Mouse (Mus musculus) embryo, embryonic 10.5 days (tissue): ENCODE results near the gene Snn.

Experiments used
- DNase-seq: peaks from one replicate; pipeline ENCODE4 v3.0.0-alpha.2; 2015; ENCODE audit warnings: low spot score

The Snn gene

DNA sequence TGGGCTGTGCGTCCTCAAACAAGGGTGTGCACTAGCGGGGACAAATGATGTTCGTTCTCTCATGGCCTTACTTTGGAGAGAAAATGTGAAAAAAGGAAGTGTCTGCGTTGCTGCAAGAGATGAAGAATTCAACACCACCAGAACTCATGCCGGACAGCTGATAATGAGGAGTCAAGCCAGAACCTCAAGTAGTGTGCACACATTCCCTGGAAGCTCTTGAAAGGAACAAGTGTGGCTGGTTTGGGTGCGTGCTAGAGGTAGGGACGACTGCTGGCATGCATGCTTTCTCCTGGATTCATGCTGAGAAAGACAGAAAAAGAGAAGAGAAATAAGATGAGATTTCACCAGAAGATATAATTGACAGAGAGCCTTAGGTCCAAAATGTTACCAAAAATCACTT is 13.6 kb upstream of the Snn start:
- no peak for DNase-seq

DNA sequence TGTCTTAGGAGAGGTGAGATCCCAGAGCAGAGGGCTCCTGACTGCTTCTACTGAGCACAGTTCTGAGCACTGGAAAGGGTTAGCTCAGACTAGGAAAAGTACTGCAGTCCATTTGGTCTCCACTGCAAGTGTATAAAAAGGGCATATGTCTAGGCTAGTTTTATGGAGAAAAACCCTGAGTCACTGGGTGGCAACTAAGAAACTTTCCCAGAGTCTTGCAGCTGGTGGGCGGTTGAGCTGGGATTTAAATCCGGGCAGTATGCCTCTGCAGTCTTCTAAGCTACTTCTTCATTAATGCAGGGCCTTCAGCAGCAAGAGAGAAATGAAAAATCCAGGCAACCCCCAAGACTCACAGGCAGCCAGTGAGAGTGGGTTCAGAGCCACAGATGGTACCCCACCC is 10.5 kb upstream of the Snn start:
- no peak for DNase-seq

DNA sequence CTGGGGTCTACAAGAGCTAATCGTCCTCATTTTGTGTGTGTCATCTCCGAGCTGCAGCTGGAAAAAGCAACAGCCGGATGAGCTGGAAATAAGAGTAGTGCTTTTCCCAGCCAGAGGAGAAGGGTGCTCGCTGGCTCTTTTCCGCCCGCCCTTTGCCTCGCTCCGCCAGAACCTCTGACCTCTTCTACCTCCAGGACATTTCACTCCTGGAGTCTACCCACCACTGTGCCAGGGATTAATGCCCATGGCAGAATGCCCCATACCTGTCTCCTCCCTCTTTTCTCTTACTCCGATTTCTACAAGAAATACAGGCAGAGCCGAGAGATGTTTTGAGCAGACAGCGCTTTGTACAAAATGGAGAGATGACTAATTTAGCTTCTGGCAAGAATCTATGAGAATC is 9.6 kb upstream of the Snn start:
- no peak for DNase-seq

DNA sequence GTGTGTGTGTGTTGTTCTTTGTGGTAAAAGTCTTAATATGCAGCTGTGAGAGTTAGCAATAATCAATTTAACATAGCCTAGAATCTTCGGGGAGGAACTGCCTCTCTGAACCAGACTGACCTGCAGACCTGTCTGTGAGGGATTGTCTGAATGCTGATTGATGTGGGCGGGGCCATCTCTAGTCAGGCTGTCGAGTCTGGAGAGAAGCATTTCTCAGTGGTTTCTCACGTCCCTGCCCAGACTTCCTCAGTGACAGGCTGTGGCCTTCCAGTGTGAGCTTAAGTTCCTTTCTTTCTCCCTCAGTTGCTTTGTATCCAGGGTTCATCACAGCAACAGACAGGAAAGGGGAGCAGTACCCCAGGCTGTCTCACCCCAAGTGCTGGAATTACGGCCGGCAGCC is 6.3 kb upstream of the Snn start:
- no peak for DNase-seq

DNA sequence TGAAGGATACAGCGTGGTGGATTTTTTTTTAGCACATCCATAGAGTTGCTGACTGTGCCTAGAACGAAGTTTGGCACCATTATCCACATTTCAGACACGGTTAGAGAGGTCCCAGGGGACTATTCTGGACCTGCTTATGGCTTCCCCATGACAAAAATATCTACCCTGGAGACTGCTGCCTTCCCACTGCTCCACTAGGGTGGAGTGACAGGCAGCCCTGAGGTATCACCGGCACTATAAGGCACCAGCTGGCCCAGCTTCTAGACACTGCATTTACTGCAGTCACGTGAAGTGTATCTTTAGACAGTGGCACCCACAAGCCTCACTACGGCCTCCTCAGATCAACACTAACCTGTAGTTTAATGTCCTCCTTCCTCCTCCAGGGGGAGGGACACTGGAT is 5.9 kb upstream of the Snn start:
- no peak for DNase-seq

DNA sequence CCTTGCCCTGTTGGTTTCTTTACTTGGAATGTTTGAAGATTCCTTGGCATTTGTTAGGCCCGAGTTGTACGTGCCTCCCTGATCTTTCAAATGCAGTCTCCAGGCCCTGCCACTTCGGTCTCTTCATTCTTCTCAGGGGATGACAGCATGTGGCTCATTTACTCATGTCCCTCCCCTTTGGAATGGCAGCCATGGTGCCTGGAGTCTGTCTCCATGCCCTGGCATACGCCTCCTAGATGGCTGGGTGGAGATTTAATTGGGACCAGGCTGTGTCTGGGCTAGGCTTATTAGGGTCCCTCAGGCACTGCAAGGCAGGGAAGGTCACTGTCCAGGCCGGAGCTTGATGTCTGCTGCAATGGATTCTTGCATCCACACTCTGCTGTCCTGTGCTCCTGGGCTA is 4.8 kb upstream of the Snn start:
- DNase-seq = no peak

DNA sequence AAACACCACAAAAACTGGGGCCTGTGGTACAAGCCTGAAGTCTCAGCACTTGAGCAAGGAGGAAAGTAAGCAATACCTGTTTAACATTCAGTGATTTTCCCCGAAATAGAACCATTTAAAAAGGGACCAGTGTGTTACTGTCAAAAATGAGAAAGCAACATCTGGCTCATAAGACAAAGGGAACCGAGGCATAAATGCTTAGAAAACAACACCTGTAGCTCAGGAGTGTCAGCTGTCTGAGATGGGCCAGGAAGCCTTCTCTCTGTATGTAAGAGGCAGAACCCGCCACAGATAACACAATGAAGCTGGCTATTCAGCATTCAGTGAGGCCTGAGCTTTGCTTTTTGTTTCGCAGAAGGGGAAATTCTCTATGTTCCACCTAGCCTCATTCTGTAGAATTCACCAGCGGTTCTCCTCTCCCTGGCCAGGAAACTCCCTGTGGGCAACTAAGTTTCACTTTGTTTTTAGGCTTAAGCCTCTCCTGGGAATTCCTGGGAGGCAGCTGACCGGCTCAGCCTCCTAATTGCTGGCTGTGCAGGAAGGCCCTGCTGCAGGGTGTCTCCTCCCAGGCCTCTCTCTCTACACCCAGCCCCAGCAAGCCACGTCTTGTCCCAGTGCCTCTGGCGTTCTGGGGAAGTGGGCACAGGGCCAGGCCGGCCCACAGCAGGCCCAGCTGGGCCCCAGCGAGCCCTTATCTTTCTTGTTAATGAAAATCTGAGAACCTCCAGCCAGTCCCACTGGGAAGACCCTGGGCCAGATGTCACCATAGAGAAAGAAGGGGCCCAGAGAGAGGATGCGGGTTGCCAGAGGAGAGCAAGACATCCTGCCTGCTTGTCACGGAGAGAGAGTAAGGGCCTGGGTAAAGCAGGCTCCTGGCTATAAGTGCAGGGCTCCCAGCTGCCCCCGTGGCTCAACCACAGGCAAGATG is 2.3 kb downstream of the Snn start:
- DNase-seq = peak; percentile 41

DNA sequence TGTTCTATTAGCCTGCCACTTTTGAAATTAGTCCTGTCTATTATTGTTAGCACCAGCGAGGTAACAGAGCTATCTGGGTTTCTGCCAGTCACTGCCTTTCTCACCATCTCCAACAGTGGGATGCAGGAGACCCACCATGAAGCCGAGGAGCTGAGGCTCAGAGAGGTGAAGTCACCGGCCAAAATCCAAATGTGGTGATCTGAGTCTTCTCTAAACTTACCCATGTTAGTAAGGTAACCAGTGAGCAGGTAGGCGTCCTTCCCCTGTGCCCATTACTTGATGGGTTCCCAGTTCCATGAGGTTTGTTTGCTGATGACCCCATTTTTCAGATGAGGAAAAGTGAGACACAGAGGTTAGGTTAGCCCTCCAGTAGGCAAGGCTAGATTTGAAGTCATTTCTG is 3.6 kb downstream of the Snn start:
- DNase-seq = no peak

DNA sequence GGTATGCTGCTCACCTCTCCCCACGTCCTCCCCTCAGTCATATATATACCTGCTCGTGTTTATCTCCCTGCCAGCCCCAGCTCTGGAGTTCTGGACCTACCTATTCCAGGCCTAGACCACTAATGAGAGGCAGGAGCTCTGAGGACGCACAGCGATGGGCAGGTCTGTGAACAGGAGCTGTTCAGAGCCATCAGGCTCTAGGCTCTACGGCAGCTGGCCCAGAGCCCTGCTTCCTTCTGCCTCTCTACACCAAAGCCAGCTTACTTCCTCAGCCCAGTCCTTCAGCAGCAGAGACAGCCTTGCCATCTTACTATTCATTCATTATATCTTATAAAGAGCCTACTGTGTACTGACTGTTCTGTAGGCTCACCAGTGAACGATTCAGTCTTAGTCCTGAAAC is 4.0 kb downstream of the Snn start:
- no peak for DNase-seq

DNA sequence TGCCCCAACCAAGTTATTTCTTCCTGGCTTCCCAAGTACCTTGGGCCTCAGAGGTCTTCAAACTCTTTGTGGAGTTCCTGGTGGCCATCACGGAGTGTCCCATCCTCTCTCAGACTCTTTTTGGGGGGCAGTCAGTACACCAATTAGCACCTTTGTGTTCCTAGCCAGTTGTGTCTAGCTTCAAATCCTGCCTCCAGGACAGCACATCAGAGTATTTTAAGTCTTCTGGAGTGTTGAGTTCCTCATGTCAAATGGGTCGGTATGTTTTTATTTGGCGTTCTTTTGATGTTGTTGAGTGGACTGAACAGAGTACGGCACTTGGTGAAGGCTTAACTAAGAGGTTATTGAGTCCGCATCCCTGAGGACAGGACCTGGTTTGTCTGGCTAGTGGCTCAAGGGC is 4.7 kb downstream of the Snn start:
- DNase-seq = peak; percentile 40

DNA sequence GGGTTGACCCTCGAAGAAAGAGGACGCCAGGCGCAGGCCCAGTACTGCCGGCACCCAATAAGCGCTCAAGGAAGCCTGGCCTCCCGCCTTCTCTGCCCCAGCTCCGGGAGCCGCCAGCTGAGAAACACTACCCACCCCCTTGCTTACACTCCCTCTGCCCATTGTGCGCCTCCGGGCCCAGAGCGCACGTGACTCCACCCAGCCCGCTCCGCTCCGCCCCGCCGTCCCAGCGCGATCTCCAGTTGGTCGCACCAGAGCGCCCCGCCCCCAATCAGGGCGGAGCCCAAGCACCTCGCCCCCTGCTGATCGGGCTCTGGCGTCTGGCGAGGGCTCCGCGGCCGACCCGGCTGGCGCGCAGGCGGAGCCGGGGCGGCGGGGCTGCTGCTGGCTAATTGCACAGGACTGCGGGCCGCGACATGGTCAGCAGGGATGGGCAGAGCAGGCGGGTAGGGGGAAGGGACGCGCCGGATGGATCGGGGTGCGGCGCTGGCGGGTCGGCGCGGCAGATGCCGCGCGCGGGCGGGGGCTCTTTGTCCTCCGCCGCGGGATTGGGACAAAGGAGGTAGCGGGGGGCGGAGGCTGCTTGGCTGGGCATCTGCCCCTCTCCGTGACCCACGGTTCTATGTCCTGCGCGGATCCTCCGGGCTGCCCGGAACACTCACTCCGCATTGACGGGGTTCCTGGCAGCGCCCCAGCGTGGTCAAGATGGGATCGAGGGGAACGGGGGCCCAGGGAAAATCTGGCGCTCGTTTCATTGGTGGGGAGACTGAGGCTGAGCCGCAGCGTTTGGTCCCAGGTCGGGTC is 5.5 kb downstream of the Snn start, which contains the start of gene Litaf:
Gene Litaf, minus strand, starts transcription at position 129 of the 804 bp plus-strand sequence.
- DNase-seq = peak; percentile 99

DNA sequence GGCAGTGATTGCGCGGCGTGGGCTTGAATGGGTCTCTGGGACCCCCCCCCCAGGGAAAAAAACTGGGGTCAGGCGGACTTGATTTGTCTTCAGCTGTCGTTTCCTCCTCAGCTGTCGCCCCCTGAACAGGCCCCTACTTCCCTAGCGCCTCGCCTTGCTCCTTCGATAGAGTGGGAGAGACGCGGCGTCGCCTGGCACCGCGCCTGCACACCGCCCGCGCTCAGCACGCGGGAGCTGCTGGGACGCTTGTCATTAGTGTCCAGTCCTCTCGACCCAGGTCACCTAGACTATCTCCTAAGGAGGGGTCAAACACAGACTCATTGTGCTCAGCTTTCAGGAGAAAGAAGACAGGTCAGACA is 6.1 kb downstream of the Snn start:
- peak; percentile 76 for DNase-seq

DNA sequence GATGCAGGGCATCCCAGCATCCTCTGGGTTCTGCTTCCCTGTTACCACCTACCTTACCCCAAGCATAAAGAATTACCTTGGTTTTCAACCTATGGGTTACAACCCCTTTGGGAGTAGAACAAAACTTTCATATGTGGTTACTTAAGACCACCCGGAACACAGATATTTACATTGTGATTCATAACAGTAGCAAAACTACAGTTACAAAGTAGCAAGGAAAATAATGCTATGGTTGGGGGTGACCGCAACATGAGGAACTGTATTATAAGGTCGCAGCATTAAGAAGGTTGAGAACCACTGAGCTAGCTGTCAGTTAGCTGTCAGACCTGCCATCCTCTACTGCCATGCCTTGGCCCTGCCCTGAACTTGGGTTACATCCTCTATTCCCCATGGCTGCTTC is 7.9 kb downstream of the Snn start:
- no peak for DNase-seq

DNA sequence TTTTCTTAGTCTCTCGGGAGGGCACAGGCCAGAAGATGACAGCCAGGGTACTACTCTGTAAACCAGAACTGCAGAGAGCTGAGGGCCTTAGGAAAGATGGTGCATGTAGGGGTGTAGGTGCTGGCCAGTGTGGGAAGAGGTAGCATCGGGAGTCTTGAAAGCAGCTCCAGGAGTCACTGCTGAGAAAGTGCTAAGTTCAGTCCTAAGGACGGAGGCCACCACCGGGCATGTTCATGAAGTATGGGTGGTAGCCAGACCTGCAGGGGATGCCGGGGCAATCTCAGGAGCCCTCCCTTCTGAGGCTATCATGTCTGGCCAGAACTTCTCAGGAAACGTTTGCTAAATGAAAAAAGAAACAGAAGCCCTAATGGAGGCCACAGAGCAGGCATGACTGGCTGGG is 8.5 kb downstream of the Snn start:
- DNase-seq = no peak

DNA sequence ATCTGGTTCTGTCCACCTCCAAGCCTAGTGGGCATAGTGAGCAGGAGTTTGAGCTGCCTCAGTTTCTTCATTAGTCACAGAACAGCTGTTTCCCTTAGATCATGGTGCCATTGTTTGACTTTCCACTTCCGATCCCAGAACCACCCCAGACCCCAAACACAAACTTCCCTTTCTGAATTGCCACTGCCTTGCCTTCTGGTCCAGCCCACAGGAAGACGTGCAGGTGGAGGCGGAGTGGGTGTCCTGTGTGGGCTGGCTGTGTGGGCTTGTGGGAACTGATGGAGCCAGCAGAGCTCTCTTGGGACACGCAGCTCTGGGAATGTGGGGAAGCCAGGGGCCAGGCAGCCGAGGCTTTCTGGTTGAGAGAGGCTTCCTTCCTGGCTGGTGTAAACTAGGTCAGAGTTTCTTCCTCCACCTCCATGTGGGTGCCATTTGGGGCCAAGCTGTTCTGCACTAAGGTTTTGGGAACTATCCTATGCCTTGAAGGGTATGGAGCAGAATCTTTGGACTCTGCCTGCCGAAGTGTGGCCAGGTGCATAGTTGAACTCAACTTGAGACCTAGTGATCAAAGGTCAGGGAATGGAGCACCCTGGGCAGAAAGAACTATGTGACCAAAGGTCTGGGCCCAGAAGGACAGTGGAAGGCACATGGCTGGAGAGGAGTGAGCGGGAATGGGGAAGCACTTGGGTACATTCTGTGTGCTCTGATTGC is 9.1 kb downstream of the Snn start:
- DNase-seq = no peak

DNA sequence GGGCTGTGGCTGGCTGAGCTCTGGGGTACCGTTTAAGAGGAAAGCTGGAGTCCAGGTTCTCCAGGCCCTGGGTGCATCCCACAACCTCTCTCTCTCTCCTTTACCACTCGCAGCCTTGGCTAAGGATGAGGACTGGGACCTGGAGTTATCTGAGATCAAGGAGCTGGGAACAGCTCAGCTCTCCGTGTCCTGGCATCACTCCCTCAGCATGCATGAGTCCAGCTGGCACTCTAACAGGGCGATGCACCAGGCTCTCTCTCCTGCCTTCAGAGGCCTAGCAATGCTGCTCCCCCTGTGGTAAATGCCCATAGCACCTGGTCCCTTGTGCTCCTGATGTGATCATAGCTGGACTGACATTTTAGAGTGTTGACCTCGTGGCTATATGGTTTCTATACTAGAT is 10.4 kb downstream of the Snn start:
- DNase-seq = no peak

DNA sequence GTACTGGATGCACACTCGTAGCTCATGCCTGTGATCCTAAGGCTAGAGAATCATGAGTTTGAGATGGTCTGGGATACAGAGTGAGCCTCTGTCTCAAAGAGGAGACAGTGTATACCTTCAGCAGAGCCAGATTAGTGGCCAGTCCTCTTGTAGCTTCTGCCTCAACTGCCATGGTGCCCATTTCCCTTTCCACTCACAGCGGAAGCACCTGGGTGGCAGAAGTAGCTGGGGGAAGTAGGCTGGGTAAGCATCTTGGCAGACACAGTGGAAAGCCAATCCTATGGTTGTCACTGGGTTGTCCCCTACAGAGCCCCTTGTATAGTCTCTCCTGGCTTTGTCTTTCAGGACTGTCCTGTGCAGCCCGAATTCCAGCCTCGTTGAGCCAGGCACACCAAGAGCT is 11.1 kb downstream of the Snn start:
- no peak for DNase-seq

DNA sequence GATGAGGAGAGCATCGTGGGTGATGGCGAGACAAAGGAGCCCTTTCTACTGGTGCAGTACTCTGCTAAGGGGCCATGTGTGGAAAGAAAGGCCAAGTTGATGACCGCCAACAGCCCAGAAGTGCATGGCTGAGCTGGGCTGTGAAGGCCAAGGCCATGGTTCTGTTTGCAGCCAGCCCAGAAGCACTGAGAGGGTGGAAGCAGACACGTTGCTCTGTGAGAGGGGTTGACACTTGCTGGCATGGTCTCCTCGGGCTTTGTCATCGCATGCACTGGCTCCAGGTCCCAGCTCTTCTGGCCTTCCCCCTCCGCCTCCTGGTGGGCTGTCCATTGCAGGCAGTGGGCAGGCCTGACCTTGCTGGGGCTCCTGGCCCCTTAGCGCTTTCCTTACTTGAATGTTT is 11.7 kb downstream of the Snn start:
- no peak for DNase-seq

DNA sequence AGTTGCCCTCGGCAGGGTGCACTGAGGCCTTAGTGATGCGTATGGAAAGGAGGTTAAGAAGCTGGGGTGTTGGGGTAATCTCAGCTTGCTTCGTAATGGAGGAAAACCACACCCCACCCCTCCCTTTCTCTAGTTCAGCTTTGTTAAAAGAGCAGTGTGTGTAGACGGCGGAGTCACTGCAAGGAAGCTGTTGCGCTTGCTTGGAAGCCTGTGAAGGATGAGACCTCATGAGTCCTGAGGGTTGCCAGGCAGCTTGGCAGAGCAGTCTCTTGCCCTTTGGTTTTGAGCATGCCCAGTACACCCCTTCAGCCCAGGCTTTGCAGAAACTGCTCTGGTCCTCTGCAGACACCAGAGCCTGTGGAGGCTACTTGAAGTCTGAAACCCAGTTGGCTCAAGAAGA is 12.3 kb downstream of the Snn start:
- no peak for DNase-seq

DNA sequence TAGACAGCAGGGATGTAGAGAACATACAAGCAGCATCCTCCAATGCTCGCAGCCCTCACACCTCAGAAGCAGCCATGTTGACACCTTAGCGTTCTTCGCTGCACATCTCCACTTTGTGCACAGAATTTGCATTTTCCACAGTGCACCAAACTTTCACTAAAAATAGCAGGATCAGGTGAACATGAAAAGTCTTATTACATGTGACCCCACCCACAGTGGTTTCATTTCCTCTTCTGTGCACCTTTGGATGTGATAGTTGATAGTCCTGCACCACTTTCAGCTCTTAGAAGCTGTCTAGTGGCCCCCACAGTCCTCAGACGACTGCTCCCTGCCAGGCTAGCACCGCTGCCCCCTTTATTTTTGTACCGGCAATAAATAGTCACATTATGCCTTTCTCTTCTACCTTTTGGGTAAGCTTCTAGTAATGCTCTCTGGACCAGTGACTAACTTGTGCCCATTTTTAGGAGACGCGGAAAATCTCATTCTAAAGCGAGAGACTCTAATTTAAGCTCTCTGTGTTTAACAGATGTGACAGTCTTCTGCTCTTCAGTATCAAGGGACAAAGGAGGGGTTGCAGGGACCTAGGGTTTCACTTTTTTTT is 17.0 kb downstream of the Snn start:
- no peak for DNase-seq

DNA sequence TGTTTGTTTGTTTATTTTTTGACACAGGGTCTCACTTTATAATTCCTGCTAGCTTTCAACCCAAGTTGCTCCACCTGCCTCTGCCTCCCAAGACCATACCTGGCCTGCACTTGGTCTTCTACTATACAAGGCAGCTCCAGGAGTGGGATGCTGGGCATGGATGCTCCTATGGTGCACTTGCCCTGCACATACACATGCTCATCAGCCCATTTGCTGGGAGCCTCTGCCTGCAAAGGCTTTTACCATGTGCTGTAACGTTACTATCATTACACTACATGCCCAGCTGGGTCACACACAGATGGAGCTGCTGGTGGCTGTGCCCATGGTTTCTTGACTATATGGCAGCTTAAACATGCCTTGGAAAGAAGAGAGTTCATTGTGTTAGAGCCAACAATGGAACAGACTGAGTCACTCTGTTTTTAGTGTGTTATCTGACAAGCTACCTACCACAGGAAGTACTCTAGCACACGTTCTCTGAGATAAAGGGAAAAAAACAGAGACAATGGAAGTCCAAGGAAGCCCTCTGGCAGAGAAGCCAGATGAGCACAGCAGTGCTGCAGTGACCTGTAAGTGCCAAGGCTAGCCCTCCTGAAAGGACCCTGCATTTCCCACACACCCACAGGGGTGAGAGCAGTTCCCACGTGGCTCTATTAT is 17.6 kb downstream of the Snn start:
- no peak for DNase-seq

DNA sequence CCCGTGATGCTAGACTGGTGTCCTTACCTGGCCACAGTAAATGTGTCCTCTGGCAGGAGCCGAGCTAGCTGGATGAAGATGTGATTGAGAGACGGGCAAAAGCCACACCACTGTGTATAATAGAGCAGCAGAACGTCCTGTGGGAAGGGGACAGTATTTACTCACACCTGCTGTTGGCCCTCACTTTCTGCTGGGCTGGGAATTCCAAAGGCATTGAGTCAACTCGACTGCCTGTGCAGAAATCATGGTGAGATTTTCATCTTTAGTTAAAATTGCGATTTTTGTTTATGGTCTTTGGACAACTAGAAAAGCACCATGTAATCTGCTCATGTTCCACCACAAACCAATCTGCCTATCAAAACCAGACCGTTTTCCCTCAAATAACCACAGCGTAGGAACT is 23.4 kb downstream of the Snn start:
- DNase-seq = no peak
